Mouse (Mus musculus) kidney, adult 8-10 months (tissue): ENCODE data around the gene C1ql1.
A peak's percentile ranks its signal among the peaks of the same experiment; 100 is the strongest.

ENCODE experiments used
- DNase-seq, 2 experiments: peaks; one replicate each; pipeline ENCODE4 v3.0.0; 2022

Gene C1ql1

DNA sequence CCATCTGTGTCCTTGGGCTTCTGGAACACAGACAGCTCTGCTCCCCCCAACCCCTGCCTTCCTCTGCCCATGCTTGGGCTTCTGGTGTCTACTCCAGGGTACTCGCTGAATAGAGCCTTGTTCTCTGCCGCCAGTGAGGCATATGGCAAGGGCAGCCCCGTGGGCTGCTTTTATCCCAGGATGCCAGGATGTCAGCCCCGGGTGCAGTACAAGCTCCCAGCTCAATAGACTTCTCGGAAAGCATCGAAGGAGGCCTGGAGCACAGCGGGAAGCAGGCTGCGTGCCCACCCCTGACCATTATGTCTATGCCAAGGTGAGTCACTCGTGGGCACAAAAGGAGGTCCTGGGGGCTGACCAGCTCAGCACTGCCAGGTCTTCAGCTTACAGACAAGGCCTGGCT lies 48.1 kb downstream of the C1ql1 start:
- no peak for DNase-seq

DNA sequence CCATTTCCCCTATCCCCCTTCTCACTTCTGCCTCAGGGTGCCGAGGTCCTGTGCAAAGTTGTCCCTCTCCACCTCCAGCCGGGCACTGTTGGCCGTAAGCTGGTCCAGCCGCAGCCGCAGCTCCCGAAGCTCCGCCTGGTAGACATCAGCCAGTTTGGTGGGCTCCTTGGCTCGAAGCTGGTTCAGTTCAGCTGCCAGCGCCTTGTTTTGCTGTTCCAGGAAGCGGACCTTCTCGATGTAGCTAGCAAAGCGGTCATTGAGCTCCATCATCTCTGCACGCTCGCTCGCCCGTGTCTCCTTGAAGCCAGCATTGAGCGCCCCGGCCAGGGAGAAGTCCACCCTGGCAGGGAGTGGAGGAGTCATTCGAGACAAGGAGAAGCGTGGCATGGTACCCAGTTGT lies 49.8 kb downstream of the C1ql1 start:
- DNase-seq: no peak

DNA sequence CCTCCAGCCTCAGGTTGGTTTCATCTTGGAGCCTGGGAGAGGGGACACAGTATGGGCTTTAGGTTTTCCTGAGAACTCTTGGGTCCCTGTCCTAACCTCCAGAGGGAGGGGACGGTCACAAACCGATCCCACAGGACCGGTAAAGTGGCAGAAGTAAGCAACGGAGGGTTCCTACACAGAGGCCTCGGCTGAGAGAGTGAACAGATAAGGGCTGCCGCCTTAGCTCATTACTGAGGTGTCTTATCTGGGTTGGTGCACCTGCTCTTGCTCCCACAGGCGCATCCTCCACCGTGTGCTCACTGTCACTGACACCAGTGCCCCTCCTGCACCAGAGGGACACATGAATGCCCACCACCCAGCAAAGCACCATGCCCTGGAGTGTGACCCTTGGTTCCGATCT lies 50.7 kb downstream of the C1ql1 start:
- no peak for DNase-seq

DNA sequence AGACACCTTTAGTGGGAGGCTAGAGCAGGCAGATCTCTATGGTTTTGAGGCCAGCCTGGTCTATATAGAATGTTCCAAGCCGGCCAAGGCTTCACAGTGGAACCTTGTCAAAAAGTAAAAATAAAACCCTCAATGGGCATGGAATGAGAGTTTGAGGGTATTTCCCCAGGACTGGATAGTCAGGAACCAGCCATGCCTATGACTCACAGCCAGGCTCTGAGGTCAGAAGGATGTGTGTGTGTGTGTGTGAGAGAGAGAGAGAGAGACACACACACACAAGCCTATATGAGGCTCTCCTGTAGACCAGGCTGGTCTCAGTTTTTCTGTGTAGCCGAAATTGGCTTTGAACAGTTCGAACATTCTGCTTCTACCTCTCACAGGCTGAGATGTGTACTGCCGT lies 51.8 kb downstream of the C1ql1 start:
- no peak for DNase-seq

DNA sequence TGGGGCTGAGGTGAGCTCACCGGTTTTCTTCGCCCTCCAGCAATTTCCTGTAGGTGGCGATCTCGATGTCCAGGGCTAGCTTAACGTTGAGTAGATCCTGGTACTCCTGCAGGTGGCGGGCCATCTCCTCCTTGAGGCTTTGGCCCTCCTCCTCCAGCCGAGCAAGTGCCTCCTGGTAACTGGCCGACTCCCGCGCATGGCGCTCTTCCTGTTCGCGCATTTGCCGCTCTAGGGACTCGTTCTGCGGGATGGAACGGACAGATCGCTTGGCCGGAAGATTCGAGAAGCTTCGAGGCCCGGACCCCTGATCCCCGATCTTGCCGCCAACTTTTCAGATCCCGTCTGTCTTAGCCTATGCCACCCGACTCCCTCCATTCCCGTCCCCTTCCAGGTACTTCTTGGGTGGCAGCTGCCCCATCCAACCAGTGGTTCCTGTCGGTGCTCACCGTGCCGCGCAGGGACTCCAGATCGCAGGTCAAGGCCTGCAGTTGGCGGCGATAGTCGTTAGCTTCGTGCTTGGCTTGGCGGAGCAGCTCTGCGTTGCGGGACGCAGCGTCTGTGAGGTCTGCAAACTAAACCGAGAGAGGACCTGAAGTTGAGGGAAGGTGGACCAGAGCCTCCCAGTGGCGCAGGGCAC lies 53.4 kb downstream of the C1ql1 start:
- peak; percentile 83 to 85 for DNase-seq

DNA sequence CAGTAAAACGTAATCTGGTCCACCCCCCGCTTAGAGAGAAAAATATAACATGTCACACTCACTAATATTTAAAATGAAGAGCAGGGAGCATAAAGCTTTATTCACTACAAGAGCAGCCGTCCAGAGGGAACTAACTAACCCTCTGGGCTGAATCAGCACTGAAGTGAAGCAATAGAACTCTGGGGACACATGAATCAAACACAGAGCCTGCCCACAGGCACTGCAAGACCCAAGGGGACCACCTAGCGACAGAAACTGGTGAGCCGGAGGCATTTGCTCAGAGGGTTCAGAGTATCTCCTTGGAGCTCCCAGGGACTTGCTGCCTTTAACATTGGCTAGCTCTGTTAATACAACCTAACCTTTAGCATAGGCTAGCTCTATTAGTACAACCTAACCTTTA lies 56.4 kb downstream of the C1ql1 start:
- no peak for DNase-seq
